Mouse (Mus musculus) ovary, postnatal 10 days (tissue): ENCODE data around the gene Stxbp2.
A peak's percentile ranks its signal among the peaks of the same experiment; 100 is the strongest.

Experiments
- DNase-seq: peaks from one replicate; pipeline ENCODE4 v3.0.0; 2022; ENCODE audit warnings: low spot score

Stxbp2 gene

GRCm38 (mm10) chr8:3645804-3646203 is 15.0 kb downstream of the Stxbp2 start:
- DNase-seq = no peak

- no peak for DNase-seq
Observed at GRCm38 (mm10) chr8:3646824-3647531, 16.2 kb downstream of the Stxbp2 start.

GRCm38 (mm10) chr8:3647561-3647960 is 16.8 kb downstream of the Stxbp2 start:
- DNase-seq = no peak

- no peak for DNase-seq
Observed at GRCm38 (mm10) chr8:3648268-3648667, 17.5 kb downstream of the Stxbp2 start.

- no peak for DNase-seq
Observed at GRCm38 (mm10) chr8:3648990-3649389, 18.2 kb downstream of the Stxbp2 start.

- no peak for DNase-seq
Observed at GRCm38 (mm10) chr8:3652845-3653244, 22.1 kb downstream of the Stxbp2 start.

- no peak for DNase-seq
Observed at GRCm38 (mm10) chr8:3654726-3655508, 24.2 kb downstream of the Stxbp2 start.

GRCm38 (mm10) chr8:3655526-3655925 is 24.8 kb downstream of the Stxbp2 start, which contains the start of gene Retn:
Gene Retn (plus strand): TSS chr8:3655770.
- no peak for DNase-seq

GRCm38 (mm10) chr8:3656725-3657381 is 26.1 kb downstream of the Stxbp2 start:
- no peak for DNase-seq

GRCm38 (mm10) chr8:3660889-3661288 is 30.1 kb downstream of the Stxbp2 start:
- no peak for DNase-seq

GRCm38 (mm10) chr8:3664405-3664804 is 33.6 kb downstream of the Stxbp2 start:
- no peak for DNase-seq

- no peak for DNase-seq
Observed at GRCm38 (mm10) chr8:3665507-3665906, 34.8 kb downstream of the Stxbp2 start, which contains the start of gene Mcemp1. Gene Mcemp1 (plus strand): TSS chr8:3665754.

GRCm38 (mm10) chr8:3670388-3670787 is 39.6 kb downstream of the Stxbp2 start:
- no peak for DNase-seq

GRCm38 (mm10) chr8:3671980-3672491 is 41.3 kb downstream of the Stxbp2 start, which contains the start of gene Fcor:
Gene Fcor (minus strand): TSS chr8:3672362.
- peak; percentile 63 for DNase-seq

- DNase-seq = no peak
Observed at GRCm38 (mm10) chr8:3674671-3675070, 43.9 kb downstream of the Stxbp2 start.

GRCm38 (mm10) chr8:3676131-3676992 is 45.6 kb downstream of the Stxbp2 start, which contains the start of gene Trappc5:
Gene Trappc5 (plus strand): TSS chr8:3676299.
- DNase-seq = peak; percentile 90

GRCm38 (mm10) chr8:3676993-3677579 is 46.3 kb downstream of the Stxbp2 start:
- no peak for DNase-seq

GRCm38 (mm10) chr8:3678831-3679230 is 48.1 kb downstream of the Stxbp2 start:
- no peak for DNase-seq

- DNase-seq = no peak
Observed at GRCm38 (mm10) chr8:3679236-3679635, 48.5 kb downstream of the Stxbp2 start.

GRCm38 (mm10) chr8:3679656-3680055 is 48.9 kb downstream of the Stxbp2 start:
- no peak for DNase-seq

- DNase-seq = no peak
Observed at GRCm38 (mm10) chr8:3682435-3682834, 51.7 kb downstream of the Stxbp2 start.
